Mouse (Mus musculus): ENCODE data around the gene Klf9. TPM values are rescaled to one million over a fixed set of nuclear protein-coding genes. Genes with fewer than 3 reads are reported as not detected.
A peak's percentile ranks its signal among the peaks of the same experiment; 100 is the strongest.

Klf9 gene
- polyA plus RNA-seq, 1 experiment from 2014 or later, result 17.2 TPM

GRCm38 (mm10) chr19:23149465-23150410, 8.7 kb downstream of the Klf9 start:
- WGBS (ENCODE audit: insufficient replicate concordance), result 63% methylated on average over 7 of the region's 7 CpGs
- H3K9me3 ChIP-seq (ENCODE audit: low read length), result no peaks in the 10 kb centered on the region
- TF ChIP-seq EP300 (IDR thresholded peaks at IDR 0.05; ENCODE audit: low read depth) (no peak), CTCF (IDR thresholded peaks at IDR 0.05; ENCODE audit: low read depth) (no peak)
- no peak for DNase-seq
- no peak overlapping the region for H3K27ac ChIP-seq (ENCODE audit: low read depth)
- H3K4me2 ChIP-seq (ENCODE audit: low read depth, low read length), result no peak overlapping the region
- no peak overlapping the region for H3K4me3 ChIP-seq (ENCODE audit: low read depth, low read length)
- H3K36me3 ChIP-seq (replicated peaks; ENCODE audit: insufficient read depth, low read length), result 0 out of 2 replicates have a peak, but pooled peaks cover 3% of the 10 kb centered on the region
- no peak overlapping the region for H3K9ac ChIP-seq (replicated peaks)
- peaks cover 46% of the 10 kb centered on the region for H3K4me1 ChIP-seq (ENCODE audit: insufficient read depth)
- no peak for ATAC-seq
- H3K27me3 ChIP-seq (ENCODE audit: insufficient read depth, low read length), result no peaks in the 10 kb centered on the region

- Histone ChIP-seq H3K27me3 (ENCODE audit: insufficient read depth, low read length) (no peaks in the 10 kb centered on the region), H3K27ac (ENCODE audit: low read depth) (no peak overlapping the region), H3K9me3 (ENCODE audit: low read length) (no peaks in the 10 kb centered on the region), H3K4me3 (ENCODE audit: low read depth, low read length) (no peak overlapping the region), H3K4me1 (ENCODE audit: insufficient read depth) (peaks cover 45% of the 10 kb centered on the region), H3K36me3 (replicated peaks; ENCODE audit: insufficient read depth, low read length) (0 out of 2 replicates have a peak, but pooled peaks cover 3% of the 10 kb centered on the region), H3K9ac (replicated peaks) (no peak overlapping the region), H3K4me2 (ENCODE audit: low read depth, low read length) (peak overlapping the region; percentile 71; the same call in 1 of the 2 replicates)
- ATAC-seq, result no peak
- no peak for DNase-seq
- TF ChIP-seq CTCF (IDR thresholded peaks at IDR 0.05; ENCODE audit: low read depth), result no peak
- TF ChIP-seq EP300 (IDR thresholded peaks at IDR 0.05; ENCODE audit: low read depth), result no peak
- 75% methylated on average over 14 of the region's 14 CpGs for WGBS (ENCODE audit: insufficient replicate concordance)
Measured at GRCm38 (mm10) chr19:23150556-23151265, 9.7 kb downstream of the Klf9 start.

GRCm38 (mm10) chr19:23151651-23152070, 10.6 kb downstream of the Klf9 start:
- 14% methylated on average over 11 of the region's 11 CpGs for WGBS (ENCODE audit: insufficient replicate concordance)

GRCm38 (mm10) chr19:23152201-23152640, 11.2 kb downstream of the Klf9 start:
- Histone ChIP-seq H3K9me3 (ENCODE audit: low read length) (no peaks in the 10 kb centered on the region), H3K9ac (replicated peaks) (peak overlapping the region; percentile 54), H3K4me1 (ENCODE audit: insufficient read depth) (peaks cover 37% of the 10 kb centered on the region), H3K36me3 (replicated peaks; ENCODE audit: insufficient read depth, low read length) (0 out of 2 replicates have a peak, but pooled peaks cover 3% of the 10 kb centered on the region), H3K4me3 (ENCODE audit: low read depth, low read length) (peak overlapping the region; percentile 21), H3K27me3 (ENCODE audit: insufficient read depth, low read length) (no peaks in the 10 kb centered on the region), H3K4me2 (ENCODE audit: low read depth, low read length) (peak overlapping the region; percentile 71), H3K27ac (ENCODE audit: low read depth) (peak overlapping the region; percentile 79)
- ATAC-seq, result peak; percentile 72
- DNase-seq, result peak; percentile 67
- TF ChIP-seq CTCF (IDR thresholded peaks at IDR 0.05; ENCODE audit: low read depth) (no peak), EP300 (IDR thresholded peaks at IDR 0.05; ENCODE audit: low read depth) (peak; percentile 92)
- WGBS (ENCODE audit: insufficient replicate concordance), result 15% methylated on average over 4 of the region's 4 CpGs

More at GRCm38 (mm10) chr19:23151651-23152070, 10.6 kb downstream of the Klf9 start:
- Histone ChIP-seq H3K4me3 (ENCODE audit: low read depth, low read length) (peak overlapping the region; percentile 21; the same call in 1 of the 2 replicates), H3K9ac (replicated peaks) (peak overlapping the region; percentile 44), H3K4me1 (ENCODE audit: insufficient read depth) (peaks cover 37% of the 10 kb centered on the region), H3K27ac (ENCODE audit: low read depth) (peak overlapping the region; percentile 79), H3K36me3 (replicated peaks; ENCODE audit: insufficient read depth, low read length) (0 out of 2 replicates have a peak, but pooled peaks cover 3% of the 10 kb centered on the region), H3K27me3 (ENCODE audit: insufficient read depth, low read length) (no peaks in the 10 kb centered on the region), H3K9me3 (ENCODE audit: low read length) (no peaks in the 10 kb centered on the region), H3K4me2 (ENCODE audit: low read depth, low read length) (peak overlapping the region; percentile 71)
- ATAC-seq (peak; percentile 50), DNase-seq (peak; percentile 60)
- peak; percentile 66 for TF ChIP-seq CTCF (IDR thresholded peaks at IDR 0.05; ENCODE audit: low read depth)
- TF ChIP-seq EP300 (IDR thresholded peaks at IDR 0.05; ENCODE audit: low read depth), result no peak

GRCm38 (mm10) chr19:23152771-23153605, 12.0 kb downstream of the Klf9 start:
- H3K4me1 ChIP-seq (ENCODE audit: insufficient read depth), result peaks cover 36% of the 10 kb centered on the region
- TF ChIP-seq EP300 (IDR thresholded peaks at IDR 0.05; ENCODE audit: low read depth) (no peak), CTCF (IDR thresholded peaks at IDR 0.05; ENCODE audit: low read depth) (no peak)
- WGBS (ENCODE audit: insufficient replicate concordance), result 60% methylated on average over 25 of the region's 25 CpGs
- H3K4me3 ChIP-seq (ENCODE audit: low read depth, low read length), result peak overlapping the region; percentile 21; the same call in 1 of the 2 replicates
- ATAC-seq (no peak), DNase-seq (no peak)
- peak overlapping the region; percentile 54 for H3K9ac ChIP-seq (replicated peaks)
- H3K27me3 ChIP-seq (ENCODE audit: insufficient read depth, low read length), result no peaks in the 10 kb centered on the region
- H3K27ac ChIP-seq (ENCODE audit: low read depth), result peak overlapping the region; percentile 55
- 0 out of 2 replicates have a peak, but pooled peaks cover 3% of the 10 kb centered on the region for H3K36me3 ChIP-seq (replicated peaks; ENCODE audit: insufficient read depth, low read length)
- H3K4me2 ChIP-seq (ENCODE audit: low read depth, low read length), result peak overlapping the region; percentile 71
- H3K9me3 ChIP-seq (ENCODE audit: low read length), result no peaks in the 10 kb centered on the region
